Mouse (Mus musculus) MEL (cell line): ENCODE measurements around the gene Gfi1. TPM values are rescaled to one million over a fixed set of nuclear protein-coding genes. Genes with fewer than 3 reads are reported as not detected.

Source experiments
- DNase-seq: peaks from one replicate; pipeline ENCODE4 v3.0.0; 2011; ENCODE audit warnings: low read depth, low spot score
- H3K27ac ChIP-seq: 2 replicates; pipeline ENCODE4 v1.5.1; 2012; ENCODE audit warnings: low read depth, mild to moderate bottlenecking, control low read depth, low read length, moderate library complexity; ENCODE audit not compliant: control insufficient read depth
- H3K27me3 ChIP-seq, 2 experiments: fragments of 150-350 bp in 1 of 2; sonication (generic) in 1 of 2; 2 replicates each; pipeline ENCODE4 v1.6.1; 2012; ENCODE audit warnings: low read length in 2 of 2, mild to moderate bottlenecking in 2 of 2, improper control_type of control experiment in 1 of 2, moderate library complexity in 1 of 2; ENCODE audit not compliant: insufficient read depth in 2 of 2, control insufficient read depth in 1 of 2
- H3K36me3 ChIP-seq, 2 experiments: 2 replicates each; pipeline ENCODE4 v1.6.1; 2012 to 2014; ENCODE audit warnings: low read length in 2 of 2, improper control_type of control experiment in 1 of 2, inconsistent platforms in 1 of 2, mild to moderate bottlenecking in 1 of 2; ENCODE audit not compliant: insufficient read depth in 2 of 2, control insufficient read depth in 1 of 2
- H3K4me1 ChIP-seq, 2 experiments: fragments of 150-350 bp in 1 of 2; sonication (generic) in 1 of 2; 2 replicates each; pipeline ENCODE4 v1.6.1; 2012; ENCODE audit warnings: low read length in 2 of 2, improper control_type of control experiment in 1 of 2, mild to moderate bottlenecking in 1 of 2; ENCODE audit not compliant: insufficient read depth in 2 of 2, control insufficient read depth in 1 of 2
- H3K4me3 ChIP-seq, 2 experiments: fragments of 150-350 bp in 1 of 2; sonication (generic) in 1 of 2; 2 replicates each; pipeline ENCODE4 v1.5.1; 2012; ENCODE audit warnings: low read depth in 2 of 2, low read length in 2 of 2, mild to moderate bottlenecking in 2 of 2, moderate library complexity in 2 of 2, control low read depth in 1 of 2, improper control_type of control experiment in 1 of 2; ENCODE audit not compliant: control insufficient read depth in 1 of 2, insufficient read depth in 1 of 2
- H3K79me2 ChIP-seq: 2 replicates; pipeline ENCODE4 v1.6.1; 2012; ENCODE audit warnings: mild to moderate bottlenecking, low read length, moderate library complexity; ENCODE audit not compliant: control insufficient read depth, poor library complexity, insufficient read depth
- H3K9ac ChIP-seq: 2 replicates; pipeline ENCODE4 v1.6.1; 2012; ENCODE audit warnings: low read depth, mild to moderate bottlenecking, control low read depth, low read length, moderate library complexity; ENCODE audit not compliant: control insufficient read depth, poor library complexity, severe bottlenecking
- H3K9me3 ChIP-seq: fragments of 150-350 bp; sonication (generic); replicated peaks from 2 replicates; pipeline ENCODE4 v1.6.1; 2012; ENCODE audit warnings: mild to moderate bottlenecking, low read length, improper control_type of control experiment, moderate library complexity; ENCODE audit not compliant: insufficient read depth
- CHD2 ChIP-seq: IDR thresholded peaks from 2 replicates; pipeline ENCODE4 v1.6.1; 2011; ENCODE audit warnings: low read length, improper control_type of control experiment
- CTCF ChIP-seq, 3 experiments: IDR thresholded peaks in 2 of 3; conservative IDR thresholded peaks in 1 of 3; 2 replicates each; pipeline ENCODE4 v1.5.1; 2011 to 2012; ENCODE audit warnings: low read length in 3 of 3, low read depth in 2 of 3, mild to moderate bottlenecking in 2 of 3, improper control_type of control experiment in 1 of 3, inconsistent platforms in 1 of 3, mixed read lengths in 1 of 3, moderate library complexity in 1 of 3; ENCODE audit not compliant: control insufficient read depth in 1 of 3, insufficient read depth in 1 of 3, poor library complexity in 1 of 3, severe bottlenecking in 1 of 3
- E2F4 ChIP-seq: IDR thresholded peaks from 2 replicates; pipeline ENCODE4 v1.6.1; 2011; ENCODE audit warnings: low read depth, low read length, improper control_type of control experiment, borderline replicate concordance
- ELF1 ChIP-seq: IDR thresholded peaks from 2 replicates; pipeline ENCODE4 v1.6.1; 2014; ENCODE audit warnings: low read depth, mild to moderate bottlenecking, inconsistent platforms, low read length, improper control_type of control experiment, moderate library complexity
- GABPA ChIP-seq: IDR thresholded peaks from 2 replicates; pipeline ENCODE4 v1.6.1; 2012; ENCODE audit warnings: low read depth, mild to moderate bottlenecking, inconsistent platforms, low read length, improper control_type of control experiment, moderate library complexity
- GATA1 ChIP-seq: IDR thresholded peaks from 2 replicates; pipeline ENCODE4 v1.6.1; 2011; ENCODE audit warnings: low read depth, low read length, improper control_type of control experiment
- HCFC1 ChIP-seq: IDR thresholded peaks from 2 replicates; pipeline ENCODE4 v1.6.1; 2012; ENCODE audit warnings: low read depth, mild to moderate bottlenecking, inconsistent platforms, low read length, improper control_type of control experiment, moderate library complexity
- JUND ChIP-seq: IDR thresholded peaks from 2 replicates; pipeline ENCODE4 v1.6.1; 2011; ENCODE audit warnings: low read depth, mild to moderate bottlenecking, improper control_type of control experiment, low read length
- MYB ChIP-seq: IDR thresholded peaks from 2 replicates; pipeline ENCODE4 v1.6.1; 2011; ENCODE audit warnings: mild to moderate bottlenecking, low read depth, low read length, improper control_type of control experiment
- MYC ChIP-seq: IDR thresholded peaks from 2 replicates; pipeline ENCODE4 v1.6.1; 2011; ENCODE audit warnings: low read depth, mild to moderate bottlenecking, low read length, improper control_type of control experiment, moderate library complexity
- NELFE ChIP-seq: IDR thresholded peaks from 2 replicates; pipeline ENCODE4 v1.6.1; 2011; ENCODE audit warnings: low read depth, low read length, improper control_type of control experiment
- NRF1 ChIP-seq: IDR thresholded peaks from 2 replicates; pipeline ENCODE4 v1.6.1; 2014; ENCODE audit warnings: low read depth, mild to moderate bottlenecking, inconsistent platforms, low read length, improper control_type of control experiment, moderate library complexity; ENCODE audit not compliant: poor library complexity, insufficient read depth, severe bottlenecking
- POLR2A ChIP-seq, 2 experiments: IDR thresholded peaks; 2 replicates each; pipeline ENCODE4 v1.6.1; 2011 to 2012; ENCODE audit warnings: low read length in 2 of 2, mild to moderate bottlenecking in 2 of 2, control low read depth in 1 of 2, improper control_type of control experiment in 1 of 2, low read depth in 1 of 2, moderate library complexity in 1 of 2; ENCODE audit not compliant: control insufficient read depth in 1 of 2, insufficient read depth in 1 of 2, poor library complexity in 1 of 2
- POLR2AphosphoS2 ChIP-seq: IDR thresholded peaks from 2 replicates; pipeline ENCODE4 v1.6.1; 2011; ENCODE audit warnings: low read length, improper control_type of control experiment
- POLR2AphosphoS5 ChIP-seq: IDR thresholded peaks from 2 replicates; pipeline ENCODE4 v1.6.1; 2012; ENCODE audit warnings: low read depth, borderline replicate concordance, mild to moderate bottlenecking, inconsistent platforms, low read length, moderate library complexity, mixed read lengths
- RAD21 ChIP-seq: IDR thresholded peaks from 2 replicates; pipeline ENCODE4 v1.6.1; 2011; ENCODE audit warnings: mild to moderate bottlenecking, low read depth, low read length, improper control_type of control experiment
- RCOR1 ChIP-seq: IDR thresholded peaks from 2 replicates; pipeline ENCODE4 v1.6.1; 2012; ENCODE audit warnings: low read depth, mild to moderate bottlenecking, inconsistent platforms, low read length, improper control_type of control experiment
- SIN3A ChIP-seq: IDR thresholded peaks from 2 replicates; pipeline ENCODE4 v1.6.1; 2012; ENCODE audit warnings: low read length, improper control_type of control experiment, inconsistent platforms
- TAL1 ChIP-seq: IDR thresholded peaks from 2 replicates; pipeline ENCODE4 v1.6.1; 2012; ENCODE audit warnings: mild to moderate bottlenecking, inconsistent platforms, low read length, moderate library complexity, mixed read lengths
- TCF12 ChIP-seq: IDR thresholded peaks from 2 replicates; pipeline ENCODE4 v1.6.1; 2014; ENCODE audit warnings: low read depth, mild to moderate bottlenecking, inconsistent platforms, low read length, improper control_type of control experiment, moderate library complexity
- ZKSCAN1 ChIP-seq: IDR thresholded peaks from 2 replicates; pipeline ENCODE4 v1.6.1; 2012; ENCODE audit warnings: low read depth, mild to moderate bottlenecking, inconsistent platforms, low read length, improper control_type of control experiment, moderate library complexity
- ZNF384 ChIP-seq: IDR thresholded peaks from 2 replicates; pipeline ENCODE4 v1.6.1; 2012; ENCODE audit warnings: low read depth, mild to moderate bottlenecking, inconsistent platforms, low read length, improper control_type of control experiment
- polyA plus RNA-seq, 2 experiments: library from polyadenylated mRNA; stranded (reverse) in 1 of 2; unstranded in 1 of 2; fragments of >175 nt in 1 of 2; fragments of >200 nt in 1 of 2; gene quantifications; 2 replicates each; pipeline versions ENCODE4 v1.2.1 to v1.2.4; 2012; ENCODE audit warnings: low replicate concordance in 2 of 2, low read depth in 1 of 2; ENCODE audit not compliant: insufficient read length in 2 of 2, insufficient read depth in 1 of 2, missing spikeins in 1 of 2
- total RNA-seq: library from RNA; depleted of rRNA; stranded (reverse); fragments of 300-350 nt; gene quantifications from 2 replicates; pipeline ENCODE4 v1.2.3, GENCODE M21; 2012

Gfi1 gene
- total and polyA plus RNA-seq, 3 experiments, result 0.04 TPM; not detected in 2

DNA sequence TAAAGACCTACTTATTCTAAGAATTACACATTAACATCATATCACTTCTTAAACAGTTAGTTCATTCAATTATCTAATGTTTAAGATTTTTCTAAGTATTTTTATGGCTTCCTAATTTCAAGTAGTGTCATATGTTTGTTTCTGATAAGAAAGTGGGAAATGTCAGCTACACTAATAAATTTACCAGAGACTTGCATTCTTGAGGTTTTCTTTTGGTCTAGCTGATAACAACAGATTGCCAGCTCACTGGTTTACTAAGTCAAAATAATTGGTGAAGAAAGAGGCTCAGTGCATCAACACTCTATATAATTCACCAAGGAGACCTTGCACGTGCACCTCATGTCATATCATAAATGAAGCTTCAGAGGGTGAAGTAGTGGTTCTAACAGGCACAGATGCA, 42.4 kb upstream of the Gfi1 start (continued):
- no peak for TF ChIP-seq ZNF384
- peak; percentile 36; the same call in 1 of the 2 replicates for TF ChIP-seq MYC
- TF ChIP-seq CTCF (IDR thresholded peaks at IDR 0.05 in 2 of 3, conservative IDR thresholded peaks at IDR 0.05 in 1 of 3; ENCODE audit: control insufficient read depth in 1 of 3, insufficient read depth in 1 of 3, low read depth in 2 of 3, low read length in 3 of 3, poor library complexity in 1 of 3, severe bottlenecking in 1 of 3), result no peak
- TF ChIP-seq RCOR1, result peak; percentile 100
- no peak for TF ChIP-seq GABPA
- TF ChIP-seq HCFC1, result no peak
- peak; percentile 97 for TF ChIP-seq GATA1
- peak; percentile 83 for TF ChIP-seq TAL1
- TF ChIP-seq E2F4, result no peak
- no peak for TF ChIP-seq POLR2A (IDR thresholded peaks at IDR 0.05; ENCODE audit: control insufficient read depth in 1 of 2, insufficient read depth in 1 of 2, low read depth in 1 of 2, low read length in 2 of 2, poor library complexity in 1 of 2)
- peak; percentile 97 for TF ChIP-seq TCF12
- no peak for TF ChIP-seq RAD21
- no peak for TF ChIP-seq NELFE
- TF ChIP-seq MYB, result peak; percentile 36; the same call in 1 of the 2 replicates
- TF ChIP-seq SIN3A, result peak; percentile 66
- no peak for TF ChIP-seq POLR2AphosphoS5
- no peak for TF ChIP-seq CHD2
- no peak for TF ChIP-seq ELF1
- TF ChIP-seq POLR2AphosphoS2, result no peak

DNA sequence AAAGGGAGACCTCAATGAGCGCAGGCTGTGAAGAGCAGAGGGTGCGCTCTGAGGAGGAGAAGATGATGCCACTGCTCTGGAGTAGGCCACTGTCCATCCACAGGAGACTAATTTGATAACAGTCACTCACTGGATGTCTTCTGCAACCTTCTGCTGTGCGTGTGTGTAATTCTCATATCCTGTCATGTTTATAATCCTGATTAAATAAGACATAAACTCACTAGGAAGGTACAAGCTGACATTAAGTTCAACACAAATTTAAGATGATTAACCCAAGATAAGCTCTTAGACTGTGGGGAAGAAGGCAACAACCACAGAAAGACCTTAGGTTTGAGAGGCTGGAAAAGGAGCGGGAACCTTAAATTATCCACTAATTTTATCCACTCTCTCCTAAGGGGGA, 40.1 kb upstream of the Gfi1 start:
- no peak for DNase-seq
- H3K27me3 ChIP-seq, result no peaks in the 10 kb centered on the region
- H3K9ac ChIP-seq, result no peak overlapping the region
- H3K4me3 ChIP-seq, result no peak overlapping the region
- no peaks in the 10 kb centered on the region for H3K9me3 ChIP-seq
- no peak overlapping the region for H3K27ac ChIP-seq
- TF ChIP-seq NRF1 (no peak), SIN3A (no peak), RCOR1 (no peak), MYB (no peak), HCFC1 (no peak), TCF12 (no peak), ZKSCAN1 (no peak), JUND (no peak)
- TF ChIP-seq, all 39 proteins: peak for 0
- Histone ChIP-seq H3K79me2 (no peaks in the 10 kb centered on the region), H3K4me1 (peaks cover 5 to 12% of the 10 kb centered on the region in 2 experiments), H3K36me3 (peaks cover 0 to 14% of the 10 kb centered on the region in 2 experiments; a peak in 2 of 4 replicates)
